Mouse (Mus musculus) E14TG2a.4 (cell line): ENCODE data around the gene Mtfr1l.

Experiments used
- CTCF ChIP-seq: conservative IDR thresholded peaks from 2 replicates; pipeline ENCODE4 v1.5.1; 2014; ENCODE audit warnings: low read length
- NANOG ChIP-seq: IDR thresholded peaks from 2 replicates; pipeline ENCODE4 v1.6.1; 2014; ENCODE audit warnings: borderline replicate concordance, low read length, mixed read lengths
- POU5F1 ChIP-seq: IDR thresholded peaks from 2 replicates; pipeline ENCODE4 v1.6.1; 2014; ENCODE audit warnings: low read length, borderline replicate concordance

- 0 out of 2 replicates have a peak, but pooled peaks have one; percentile 8 for TF ChIP-seq CTCF
- TF ChIP-seq NANOG, result no peak
- TF ChIP-seq POU5F1, result no peak
These were observed 49.9 kb downstream of the Mtfr1l start for GRCm38 (mm10) chr4:134485151-134485900.
